Mouse (Mus musculus) heart, embryonic 10.5 days (tissue): ENCODE data around the gene Uhrf2. TPM values are rescaled to one million over a fixed set of nuclear protein-coding genes. Genes with fewer than 3 reads are reported as not detected.
A peak's percentile ranks its signal among the peaks of the same experiment; 100 is the strongest.
"Not testable (repeated sequence)": the region's sequence is repeated elsewhere in the genome, so short reads cannot be mapped to it uniquely, and the experiment has no call there.

ENCODE experiments used
- DNase-seq: peaks from one replicate; pipeline ENCODE4 v3.0.0-alpha.2; 2017; ENCODE audit warnings: low spot score
- H3K27ac ChIP-seq: fragments of 300-500 bp; sonication (generic); 2 replicates; pipeline ENCODE4 v1.5.1; 2016; ENCODE audit warnings: mild to moderate bottlenecking
- H3K27me3 ChIP-seq: fragments of 300-500 bp; sonication (generic); 2 replicates; pipeline ENCODE4 v1.6.1; 2016; ENCODE audit warnings: mild to moderate bottlenecking; ENCODE audit not compliant: poor library complexity, insufficient read depth, severe bottlenecking
- H3K36me3 ChIP-seq: fragments of 300-500 bp; sonication (generic); 2 replicates; pipeline ENCODE4 v1.6.1; 2016; ENCODE audit warnings: mild to moderate bottlenecking, moderate library complexity
- H3K4me1 ChIP-seq: fragments of 300-500 bp; sonication (generic); 2 replicates; pipeline ENCODE4 v1.6.1; 2016; ENCODE audit warnings: mild to moderate bottlenecking
- H3K4me3 ChIP-seq: fragments of 300-500 bp; sonication (generic); 2 replicates; pipeline ENCODE4 v1.5.1; 2016; ENCODE audit warnings: mild to moderate bottlenecking, moderate library complexity
- H3K9me3 ChIP-seq: fragments of 300-500 bp; sonication (generic); 2 replicates; pipeline ENCODE4 v1.6.1; 2016; ENCODE audit warnings: mild to moderate bottlenecking, moderate library complexity
- WGBS: fragments of 180-500 bp; shearing (Covaris S2); methylation state at CpG from one replicate; pipeline ENCODE4 v1.1.7; 2016; 5-methylcytosine and 5-hydroxymethylcytosine counted together
- polyA plus RNA-seq: library from polyadenylated mRNA; unstranded; fragments of >200 nt; fragmentation: Nextera tagmentation; extraction: Ambion mirVana; gene quantifications from 2 replicates; pipeline ENCODE4 v1.2.1, GENCODE M21; 2016

Gene Uhrf2
- 56.6 and 65.2 TPM in 2 replicates for polyA plus RNA-seq

DNA sequence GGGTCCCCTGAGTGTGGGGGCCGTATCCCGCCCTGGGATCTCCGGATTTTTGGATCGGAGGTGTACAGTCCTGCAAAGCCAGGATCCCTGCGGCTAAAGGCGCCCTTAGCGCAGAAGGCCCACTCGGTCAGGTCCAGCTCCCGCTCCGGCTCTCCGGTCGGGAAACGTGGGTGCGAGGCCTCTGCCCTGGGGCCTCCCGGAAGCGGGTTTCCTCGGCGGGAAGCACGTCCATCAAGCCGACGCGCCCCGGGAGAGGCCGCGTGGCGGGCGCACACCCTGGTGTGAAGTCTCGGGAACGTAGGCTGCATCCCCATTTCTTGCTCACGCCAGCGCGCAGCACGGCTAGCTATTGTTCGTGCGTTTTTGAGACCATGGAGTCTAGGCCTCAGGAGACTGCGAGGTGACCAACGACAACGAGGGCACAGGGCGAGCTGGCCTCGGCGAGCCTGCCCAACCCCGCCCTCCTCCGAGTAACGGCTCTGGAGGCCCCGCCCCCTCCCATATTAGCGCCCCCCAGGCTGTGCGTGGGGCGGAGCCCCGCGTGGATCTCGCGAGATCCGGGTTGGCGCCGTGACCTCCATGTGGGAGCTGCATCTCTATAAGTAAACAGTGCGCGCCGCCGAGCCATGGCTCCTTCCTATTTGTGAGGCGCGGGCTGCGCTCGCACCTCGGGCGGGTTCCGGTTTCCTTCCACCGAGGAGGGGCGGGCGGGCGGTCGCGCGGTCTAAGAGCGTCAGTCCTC lies at the start of gene Uhrf2:
Uhrf2 (plus strand) TSS at position 620 of the 742 bp plus-strand sequence.
- H3K4me1 ChIP-seq, result peaks cover 25% of the 10 kb centered on the region
- no peaks in the 10 kb centered on the region for H3K9me3 ChIP-seq
- peak; percentile 98 for DNase-seq
- 2% methylated on average over 74 of the region's 74 CpGs for WGBS
- peak within 1 kb of the TSS; percentile 99 for H3K4me3 ChIP-seq
- H3K27me3 ChIP-seq, result no peaks in the 10 kb centered on the region
- H3K27ac ChIP-seq, result peak within 1 kb of the TSS; percentile 99
- H3K36me3 ChIP-seq, result no peaks in the 10 kb centered on the region

DNA sequence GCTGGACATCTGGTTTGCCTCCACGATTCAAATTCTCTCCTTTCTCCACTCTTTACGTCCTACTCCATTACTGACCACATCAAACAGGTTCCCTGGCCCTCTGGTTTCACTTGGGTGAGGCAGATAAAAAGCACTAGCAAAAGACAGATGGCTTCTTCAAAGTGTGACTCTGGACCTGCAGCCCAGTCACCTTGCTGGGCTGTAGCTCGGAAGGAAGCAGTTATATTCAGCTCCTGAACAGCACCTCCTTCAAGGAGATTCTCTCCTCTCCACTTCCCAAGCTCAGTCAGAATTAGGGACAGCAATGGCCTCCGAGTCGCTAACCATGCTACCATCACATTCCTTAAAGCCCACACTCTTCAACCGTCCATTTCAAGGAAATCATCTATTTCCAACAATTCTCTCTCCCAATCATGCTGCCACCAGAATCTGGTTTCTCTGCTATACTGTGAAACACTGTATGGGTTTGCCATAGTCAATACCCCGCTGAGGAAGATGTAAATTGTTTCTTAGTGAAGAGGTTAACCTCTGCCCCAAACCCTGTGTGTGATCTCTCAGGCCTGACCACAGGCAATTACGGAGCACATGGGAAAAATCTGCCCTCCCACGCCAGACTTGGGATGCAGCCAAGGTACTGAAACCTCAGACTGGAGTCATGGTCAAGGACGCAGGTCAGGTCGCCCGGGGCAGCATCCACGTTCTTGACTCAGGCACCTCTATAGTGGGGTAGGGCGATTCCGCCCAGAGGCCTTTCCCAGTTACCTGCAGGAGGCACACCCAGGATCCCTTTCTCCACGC lies 45.9 kb upstream of the Uhrf2 start:
- 76% methylated on average over 16 of the region's 16 CpGs for WGBS
- no peak for DNase-seq
- H3K27me3 ChIP-seq, result peaks cover 5% of the 10 kb centered on the region; the same call in 1 of the 2 replicates
- no peak overlapping the region for H3K27ac ChIP-seq
- H3K4me3 ChIP-seq, result no peak overlapping the region
- no peaks in the 10 kb centered on the region for H3K9me3 ChIP-seq
- no peaks in the 10 kb centered on the region for H3K36me3 ChIP-seq
- H3K4me1 ChIP-seq, result no peaks in the 10 kb centered on the region

DNA sequence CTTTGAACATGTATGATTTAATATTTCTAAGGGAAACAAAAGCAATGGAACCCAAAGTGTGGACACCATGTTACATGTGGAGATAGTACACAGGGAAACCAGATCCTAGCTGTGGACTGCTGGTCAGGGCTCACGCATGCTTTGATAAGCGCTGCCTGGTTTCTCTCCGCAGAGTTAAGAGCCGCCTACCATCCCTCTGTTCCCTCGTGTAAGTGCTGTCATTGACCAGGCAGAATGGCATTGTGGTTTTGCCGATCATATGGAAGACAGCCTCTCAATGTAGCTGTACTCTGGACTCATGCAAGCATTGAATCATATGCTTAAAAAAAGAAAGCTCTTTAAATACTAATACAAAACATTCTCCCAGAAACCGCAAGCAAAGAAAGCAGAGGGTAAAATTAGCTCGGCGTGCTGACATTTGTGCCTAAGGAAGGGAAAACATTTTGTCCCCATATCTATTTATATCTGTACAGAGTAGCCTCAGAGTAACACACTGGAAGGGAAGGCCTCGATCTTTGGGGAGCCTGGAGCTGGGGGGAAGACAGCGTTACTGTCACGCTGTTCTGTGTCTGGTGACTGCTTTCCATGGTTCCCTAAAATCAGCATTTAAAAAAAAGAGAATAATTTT lies 43.7 kb upstream of the Uhrf2 start:
- Histone ChIP-seq H3K36me3 (no peaks in the 10 kb centered on the region), H3K9me3 (no peaks in the 10 kb centered on the region), H3K4me3 (no peak overlapping the region), H3K27me3 (peaks cover 5% of the 10 kb centered on the region; the same call in 1 of the 2 replicates), H3K27ac (no peak overlapping the region), H3K4me1 (no peaks in the 10 kb centered on the region)
- WGBS, result 70% methylated on average over 12 of the region's 12 CpGs
- DNase-seq, result no peak

DNA sequence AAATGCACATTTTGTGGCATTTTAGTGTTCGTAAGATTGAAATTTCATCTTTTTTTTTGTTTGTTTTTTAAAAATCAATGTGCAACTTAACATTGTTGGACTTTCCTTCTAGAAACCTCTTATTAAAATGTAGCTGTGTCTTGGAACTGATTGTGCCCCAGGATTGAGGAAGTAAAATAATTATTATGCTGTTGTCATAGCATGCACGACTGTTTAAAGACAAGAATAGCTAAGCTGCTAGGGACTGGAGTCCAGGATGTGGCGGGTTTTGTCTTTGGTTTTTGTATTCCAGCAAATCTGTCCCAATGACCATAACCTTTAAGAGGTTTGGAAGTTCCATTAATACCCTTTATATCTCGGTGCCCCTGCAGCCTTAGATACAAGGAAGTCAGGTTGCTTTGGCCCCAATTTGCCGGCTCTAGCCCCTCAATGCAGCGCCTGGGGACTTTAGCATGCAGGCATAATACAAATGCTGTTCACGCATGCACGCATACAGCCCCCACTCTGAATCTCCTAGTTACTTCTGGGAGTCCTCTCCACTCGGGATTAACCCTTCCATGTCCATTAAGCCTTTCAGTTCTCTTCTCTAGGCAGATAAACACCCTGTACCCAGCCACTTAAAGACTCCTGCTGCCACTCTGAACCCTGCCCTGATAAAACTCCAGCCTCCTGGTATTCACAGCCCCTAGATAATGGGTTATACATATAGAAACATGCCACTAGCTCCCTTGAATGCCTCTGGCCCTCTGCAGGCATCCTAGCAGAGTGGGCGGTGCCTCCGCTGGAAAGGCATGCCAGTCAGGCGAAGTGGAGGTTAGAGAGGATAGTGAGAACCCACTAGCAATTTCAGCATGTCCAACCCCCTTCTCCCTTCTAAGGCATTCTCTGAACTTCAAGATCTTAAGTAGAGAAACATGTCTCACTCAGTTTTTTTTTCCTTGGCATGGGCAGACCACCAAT lies 29.6 kb upstream of the Uhrf2 start:
- 65% methylated on average over 12 of the region's 12 CpGs for WGBS
- no peak for DNase-seq

DNA sequence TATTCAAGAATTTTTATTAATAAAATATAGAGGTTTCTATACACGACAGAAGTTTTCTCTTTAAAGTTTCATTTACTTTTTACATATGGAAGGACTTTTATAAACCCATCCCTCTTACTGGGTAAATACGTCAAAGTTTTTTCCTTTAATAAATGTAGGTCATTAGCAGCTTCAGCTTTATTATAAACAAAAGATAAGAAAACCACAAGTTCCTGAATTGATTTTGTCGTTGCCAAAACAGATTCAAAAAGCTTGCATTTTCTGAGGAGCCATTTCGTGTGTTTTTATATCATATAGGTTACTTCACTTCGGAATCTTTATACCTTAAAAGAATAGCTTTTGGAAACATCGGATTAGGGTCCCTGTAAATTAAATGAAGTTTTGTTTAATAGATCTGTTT lies 28.8 kb upstream of the Uhrf2 start:
- H3K4me1 ChIP-seq, result peaks cover 6% of the 10 kb centered on the region
- no peak for DNase-seq
- no peaks in the 10 kb centered on the region for H3K36me3 ChIP-seq
- no peaks in the 10 kb centered on the region for H3K9me3 ChIP-seq
- 81% methylated on average over 6 of the region's 6 CpGs for WGBS
- H3K4me3 ChIP-seq, result no peak overlapping the region
- no peaks in the 10 kb centered on the region for H3K27me3 ChIP-seq
- no peak overlapping the region for H3K27ac ChIP-seq

More for the DNA sequence above, 29.6 kb upstream of the Uhrf2 start:
- H3K4me3 ChIP-seq, result no peak overlapping the region
- H3K9me3 ChIP-seq, result no peaks in the 10 kb centered on the region
- no peaks in the 10 kb centered on the region for H3K36me3 ChIP-seq
- H3K4me1 ChIP-seq, result peaks cover 6% of the 10 kb centered on the region
- H3K27me3 ChIP-seq, result no peaks in the 10 kb centered on the region
- H3K27ac ChIP-seq, result no peak overlapping the region

DNA sequence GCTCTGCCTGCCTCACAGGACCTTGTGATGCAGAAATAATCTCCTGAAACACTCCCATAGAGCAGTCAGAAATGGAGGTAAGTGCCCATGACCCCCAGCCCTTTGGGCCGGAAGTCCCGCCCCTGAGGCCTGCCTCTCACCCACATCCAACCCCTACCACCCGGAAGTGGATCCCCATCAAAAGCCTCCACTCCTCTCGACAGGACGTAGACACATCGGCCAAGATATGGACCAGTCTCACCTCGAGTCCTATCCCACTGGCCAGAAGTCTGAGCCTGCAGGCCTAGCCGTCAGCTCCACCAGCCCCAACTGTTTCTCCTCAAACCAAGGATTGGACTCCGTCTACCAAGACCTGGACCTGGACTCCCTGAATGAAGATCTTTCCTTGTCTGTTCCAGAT lies 26.7 kb upstream of the Uhrf2 start, which contains the start of gene Trpd52l3:
Trpd52l3 (plus strand) TSS at position 170 of the 400 bp plus-strand sequence.
- Histone ChIP-seq H3K4me3 (no peak within 1 kb of the TSS), H3K9me3 (no peaks in the 10 kb centered on the region), H3K36me3 (no peaks in the 10 kb centered on the region), H3K4me1 (peaks cover 6% of the 10 kb centered on the region), H3K27ac (no peak within 1 kb of the TSS), H3K27me3 (no peaks in the 10 kb centered on the region)
- 85% methylated on average over 9 of the region's 9 CpGs for WGBS
- no peak for DNase-seq

DNA sequence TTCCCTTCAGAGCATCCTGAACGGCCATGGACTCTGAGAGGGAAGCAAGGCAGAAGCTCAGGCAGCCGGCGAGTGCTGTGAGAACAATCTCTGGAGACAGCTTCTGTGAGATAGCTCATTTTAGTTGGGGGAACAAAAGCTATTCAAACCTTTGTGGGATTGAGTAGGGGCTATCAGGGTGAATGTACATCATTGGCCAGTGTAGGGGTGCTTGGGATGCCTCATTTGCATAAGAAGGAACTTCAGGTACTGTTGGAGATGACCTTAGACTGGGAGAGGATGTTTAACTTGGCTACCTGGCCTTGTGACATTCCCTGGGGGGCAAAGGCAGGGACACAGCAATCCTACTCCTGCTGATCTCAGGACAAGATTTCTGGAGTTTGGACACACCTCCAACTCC lies 23.9 kb upstream of the Uhrf2 start:
- 62% methylated on average over 3 of the region's 3 CpGs for WGBS
- no peak for DNase-seq

DNA sequence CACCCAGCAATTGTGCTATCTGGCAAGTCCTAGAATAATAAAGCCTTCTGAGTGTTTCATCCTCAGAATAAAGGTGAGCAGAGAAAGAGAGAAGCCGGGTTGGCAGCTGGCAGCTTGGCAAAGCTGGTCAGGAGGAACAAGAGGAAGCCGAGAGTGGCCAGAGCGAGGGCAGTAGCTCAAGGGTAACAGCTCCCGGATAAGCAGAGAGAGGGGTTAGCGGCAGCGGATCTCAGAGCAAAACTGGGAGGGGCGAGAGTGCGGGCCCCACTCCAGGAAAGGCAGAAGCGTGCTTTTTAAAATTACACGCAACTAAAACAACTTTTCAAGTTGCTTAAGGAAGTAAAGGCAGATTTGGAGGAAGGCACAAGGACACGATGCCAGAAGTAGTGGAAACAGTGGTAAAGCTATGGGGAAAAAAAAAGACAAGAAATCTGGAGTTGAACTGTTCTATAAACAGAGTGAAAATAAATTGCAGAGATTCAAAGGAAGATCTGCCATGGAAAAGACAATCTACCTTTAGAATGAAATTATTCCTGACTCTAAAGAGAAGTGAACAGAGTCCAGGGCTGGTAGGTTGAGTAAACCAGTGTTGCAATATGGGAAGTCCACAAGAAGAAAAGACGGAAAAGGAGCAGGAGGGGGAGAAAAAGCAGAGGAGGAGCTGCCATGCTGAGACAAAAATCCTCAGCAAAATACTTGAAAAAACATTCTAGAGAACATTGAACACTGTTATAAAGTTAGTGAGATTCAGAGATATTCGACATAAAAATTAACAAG lies 19.6 kb upstream of the Uhrf2 start:
- no peaks in the 10 kb centered on the region for H3K27me3 ChIP-seq
- no peak overlapping the region for H3K4me3 ChIP-seq
- no peak overlapping the region for H3K27ac ChIP-seq
- H3K4me1 ChIP-seq, result no peaks in the 10 kb centered on the region
- no peaks in the 10 kb centered on the region for H3K9me3 ChIP-seq
- DNase-seq, result no peak
- no peaks in the 10 kb centered on the region for H3K36me3 ChIP-seq
- WGBS, result 57% methylated on average over 13 of the region's 13 CpGs

More for the DNA sequence above, 23.9 kb upstream of the Uhrf2 start:
- Histone ChIP-seq H3K27ac (no peak overlapping the region), H3K27me3 (no peaks in the 10 kb centered on the region), H3K36me3 (no peaks in the 10 kb centered on the region), H3K9me3 (no peaks in the 10 kb centered on the region), H3K4me1 (no peaks in the 10 kb centered on the region), H3K4me3 (no peak overlapping the region)

DNA sequence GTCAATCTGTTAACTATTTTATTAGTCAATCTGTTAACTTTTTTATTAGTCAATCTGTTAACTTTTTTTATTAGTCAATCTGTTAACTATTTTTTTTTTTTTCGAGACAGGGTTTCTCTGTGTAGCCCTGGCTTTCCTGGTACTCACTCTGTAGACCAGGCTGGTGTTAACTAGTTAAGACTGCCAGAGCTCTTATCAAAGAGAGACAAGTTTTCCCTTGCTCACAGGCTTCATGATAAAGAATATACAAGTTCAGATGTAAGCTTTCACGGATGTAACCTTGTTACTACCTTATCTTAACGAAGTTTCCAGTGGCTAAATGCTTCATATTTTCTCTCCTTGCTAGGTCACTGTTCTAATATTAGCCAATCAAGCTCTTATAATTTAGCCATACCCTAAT lies 16.0 kb upstream of the Uhrf2 start:
- Histone ChIP-seq H3K4me3 (no peak overlapping the region), H3K27me3 (no peaks in the 10 kb centered on the region), H3K4me1 (no peaks in the 10 kb centered on the region), H3K27ac (no peak overlapping the region), H3K36me3 (no peaks in the 10 kb centered on the region), H3K9me3 (no peaks in the 10 kb centered on the region)
- 50% methylated on average over 3 of the region's 3 CpGs for whole genome bisulfite sequencing
- DNase-seq, result no peak

DNA sequence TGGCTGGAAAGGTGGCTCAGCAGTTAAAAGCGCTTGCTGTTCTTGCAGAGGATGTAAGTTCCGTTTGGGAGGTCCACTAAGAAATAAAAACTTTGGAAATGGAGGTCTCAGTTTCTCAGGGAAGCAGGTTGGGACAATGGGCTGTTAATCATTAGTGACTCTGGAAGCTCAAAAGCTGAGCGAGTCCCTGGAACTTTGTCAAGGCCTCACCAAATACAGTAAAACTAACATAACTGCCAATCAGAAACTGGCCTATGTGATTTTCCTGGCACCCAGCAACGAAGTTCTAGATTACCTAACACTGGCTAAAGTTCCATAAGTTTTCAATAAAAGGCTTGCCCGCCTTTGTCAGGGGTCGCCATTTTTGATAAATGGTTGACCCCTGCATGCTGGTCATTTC lies 14.2 kb upstream of the Uhrf2 start:
- 76% methylated on average over 6 of the region's 6 CpGs for WGBS
- Histone ChIP-seq H3K27me3 (no peaks in the 10 kb centered on the region), H3K27ac (no peak overlapping the region), H3K9me3 (no peaks in the 10 kb centered on the region), H3K36me3 (no peaks in the 10 kb centered on the region), H3K4me3 (no peak overlapping the region), H3K4me1 (no peaks in the 10 kb centered on the region)
- no peak for DNase-seq

DNA sequence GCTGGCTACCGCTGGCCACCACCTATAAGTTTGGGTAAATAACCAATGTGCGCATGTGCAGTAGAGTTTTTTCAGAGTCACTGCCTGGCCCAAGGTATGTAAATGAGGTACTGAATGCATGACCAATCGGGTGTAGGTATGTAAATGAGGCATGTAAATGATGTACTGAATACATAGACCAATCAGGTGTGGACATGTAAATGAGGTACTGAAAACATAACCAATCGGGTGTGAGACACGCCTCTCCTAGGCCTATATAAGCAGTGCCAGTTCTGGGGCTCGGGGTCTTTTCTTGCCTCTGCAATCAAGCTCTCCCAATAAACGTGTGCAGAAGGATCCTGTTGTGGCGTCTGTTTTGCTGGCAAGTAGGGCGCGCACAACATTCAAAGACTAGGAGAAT lies 6.9 kb upstream of the Uhrf2 start:
- H3K4me3 ChIP-seq, H3K9me3 ChIP-seq, H3K4me1 ChIP-seq, H3K27ac ChIP-seq, DNase-seq, H3K27me3 ChIP-seq, H3K36me3 ChIP-seq: not testable (repeated sequence)
- 91% methylated on average over 10 of the region's 10 CpGs for WGBS
